Mouse (Mus musculus) liver, embryonic 16.5 days (tissue): ENCODE results near the gene Socs3. TPM values are rescaled to one million over a fixed set of nuclear protein-coding genes. Genes with fewer than 3 reads are reported as not detected.

Experiments
- microRNA-seq: library from miRNA; unstranded; fragments of <30 nt; microRNA quantifications from one replicate; pipeline ENCODE4, GENCODE M21; 2016
- polyA plus RNA-seq: library from polyadenylated mRNA; unstranded; fragments of >200 nt; fragmentation: Nextera tagmentation; extraction: Ambion mirVana; gene quantifications from 2 replicates; pipeline ENCODE4 v1.2.1, GENCODE M21; 2015

Socs3 gene
- polyA plus RNA-seq, 1 experiment from 2014 or later, result 6.7 TPM

Small RNAs within 50 kb of the gene (microRNA-seq; reads per million reads assigned to microRNA genes)
- gene Mir6933, result not detected

Other genes with a start within 250 kb of the Socs3 start
- 16.0 and 16.3 TPM in 2 replicates for gene Tmc8, start 188.0 kb downstream of the Socs3 start, polyA plus RNA-seq
- gene Tmc6, start 187.8 kb downstream of the Socs3 start, polyA plus RNA-seq, result 45.6 and 46.2 TPM in 2 replicates
- gene 6030468B19Rik, start 172.4 kb downstream of the Socs3 start, polyA plus RNA-seq, result 74.2 and 77.0 TPM in 2 replicates
- 0.38 and 0.64 TPM in 2 replicates for gene Gm20708, start 160.4 kb downstream of the Socs3 start, polyA plus RNA-seq
- 48.6 and 55.5 TPM in 2 replicates for gene Syngr2, start 160.4 kb downstream of the Socs3 start, polyA plus RNA-seq
- 14.6 and 15.4 TPM in 2 replicates for gene Afmid, start 144.1 kb downstream of the Socs3 start, polyA plus RNA-seq
- gene Tk1, start 144.0 kb downstream of the Socs3 start, polyA plus RNA-seq, result 120 and 127 TPM in 2 replicates
- gene Birc5, start 120.8 kb downstream of the Socs3 start, polyA plus RNA-seq, result 298 and 327 TPM in 2 replicates
- not detected in 2 replicates for gene Tmem235, start 109.3 kb downstream of the Socs3 start, polyA plus RNA-seq
- 1.3 and 2.6 TPM in 2 replicates for gene Tha1, start 96.6 kb downstream of the Socs3 start, polyA plus RNA-seq
- 13.5 and 13.7 TPM in 2 replicates for gene Pgs1, start 16.2 kb upstream of the Socs3 start, polyA plus RNA-seq
- gene Dnah17, start 160.6 kb upstream of the Socs3 start, polyA plus RNA-seq, result 0.20 and 0.40 TPM in 2 replicates